Mouse (Mus musculus): ENCODE measurements at regions not wholly inside any gene's neighbourhood (a gene's known extent, or its start where the extent isn't known, plus 50 kb on each side); places are given as distances from the start of the nearest gene placed in this dataset.

GRCm38 (mm10) chr11:84760622-84761196, 58.6 kb downstream of the Mrm1 start:
- ATAC-seq (replicated peaks; ENCODE audit: poor library complexity): no peak

- no peak for ATAC-seq (replicated peaks; ENCODE audit: poor library complexity)
Measured at GRCm38 (mm10) chr11:84759478-84759986, 59.8 kb downstream of the Mrm1 start.

GRCm38 (mm10) chr11:84752007-84752406, 67.3 kb downstream of the Mrm1 start:
- ATAC-seq (replicated peaks; ENCODE audit: poor library complexity): no peak

GRCm38 (mm10) chr11:84749490-84750349, 69.6 kb downstream of the Mrm1 start:
- ATAC-seq (replicated peaks; ENCODE audit: poor library complexity): peak; percentile 44

GRCm38 (mm10) chr11:84738769-84739589, 80.3 kb downstream of the Mrm1 start:
- ATAC-seq (replicated peaks; ENCODE audit: poor library complexity): no peak

- ATAC-seq (replicated peaks; ENCODE audit: poor library complexity): no peak
Measured at GRCm38 (mm10) chr11:84738128-84738527, 81.2 kb downstream of the Mrm1 start.

GRCm38 (mm10) chr11:84731890-84732289, 87.4 kb downstream of the Mrm1 start:
- ATAC-seq (replicated peaks; ENCODE audit: poor library complexity): no peak

- ATAC-seq (replicated peaks; ENCODE audit: poor library complexity): no peak
Measured at GRCm38 (mm10) chr11:84730218-84730617, 89.1 kb downstream of the Mrm1 start.

- peak; percentile 60; the same call in 1 of the 2 replicates for ATAC-seq (replicated peaks; ENCODE audit: poor library complexity)
Measured at GRCm38 (mm10) chr11:84729189-84729588, 90.1 kb downstream of the Mrm1 start.

GRCm38 (mm10) chr11:84725936-84726613, 93.2 kb downstream of the Mrm1 start:
- ATAC-seq (replicated peaks; ENCODE audit: poor library complexity): no peak

GRCm38 (mm10) chr11:84725177-84725792, 94.0 kb downstream of the Mrm1 start:
- ATAC-seq (replicated peaks; ENCODE audit: poor library complexity): peak; percentile 42

GRCm38 (mm10) chr11:84724080-84724479, 95.2 kb downstream of the Mrm1 start:
- ATAC-seq (replicated peaks; ENCODE audit: poor library complexity): no peak

GRCm38 (mm10) chr11:84722658-84723201, 96.6 kb downstream of the Mrm1 start:
- no peak for ATAC-seq (replicated peaks; ENCODE audit: poor library complexity)

GRCm38 (mm10) chr11:84721979-84722378, 97.3 kb downstream of the Mrm1 start:
- ATAC-seq (replicated peaks; ENCODE audit: poor library complexity): peak; percentile 58; the same call in 1 of the 2 replicates

- 0 out of 2 replicates have a peak, but pooled peaks have one; percentile 26 for ATAC-seq (replicated peaks; ENCODE audit: poor library complexity)
Measured at GRCm38 (mm10) chr11:84721150-84721549, 98.2 kb downstream of the Mrm1 start.

- ATAC-seq (replicated peaks; ENCODE audit: poor library complexity): no peak
Measured at GRCm38 (mm10) chr11:84719781-84720180, 99.5 kb downstream of the Mrm1 start.

- no peak for ATAC-seq (replicated peaks; ENCODE audit: poor library complexity)
Measured at GRCm38 (mm10) chr11:84712731-84713130, 106.6 kb downstream of the Mrm1 start.

GRCm38 (mm10) chr11:84711886-84712285, 107.4 kb downstream of the Mrm1 start:
- no peak for ATAC-seq (replicated peaks; ENCODE audit: poor library complexity)

GRCm38 (mm10) chr11:84708222-84708730, 111.0 kb downstream of the Mrm1 start:
- no peak for ATAC-seq (replicated peaks; ENCODE audit: poor library complexity)

- no peak for ATAC-seq (replicated peaks; ENCODE audit: poor library complexity)
Measured at GRCm38 (mm10) chr11:84707772-84708171, 111.5 kb downstream of the Mrm1 start.
